Mouse (Mus musculus) MEL (cell line): ENCODE measurements around the gene Sec16a.

Experiments used
- CHD2 ChIP-seq: IDR thresholded peaks from 2 replicates; pipeline ENCODE4 v1.6.1; 2011; ENCODE audit warnings: low read length, improper control_type of control experiment
- CTCF ChIP-seq, 3 experiments: IDR thresholded peaks in 2 of 3; conservative IDR thresholded peaks in 1 of 3; 2 replicates each; pipeline ENCODE4 v1.5.1; 2011 to 2012; ENCODE audit warnings: low read length in 3 of 3, low read depth in 2 of 3, mild to moderate bottlenecking in 2 of 3, improper control_type of control experiment in 1 of 3, inconsistent platforms in 1 of 3, mixed read lengths in 1 of 3, moderate library complexity in 1 of 3; ENCODE audit not compliant: control insufficient read depth in 1 of 3, insufficient read depth in 1 of 3, poor library complexity in 1 of 3, severe bottlenecking in 1 of 3
- E2F4 ChIP-seq: IDR thresholded peaks from 2 replicates; pipeline ENCODE4 v1.6.1; 2011; ENCODE audit warnings: low read depth, low read length, improper control_type of control experiment, borderline replicate concordance
- EP300 ChIP-seq, 2 experiments: IDR thresholded peaks; 2 replicates each; pipeline ENCODE4 v1.6.1; 2011; ENCODE audit warnings: improper control_type of control experiment in 2 of 2, low read length in 2 of 2, low read depth in 1 of 2, mild to moderate bottlenecking in 1 of 2
- HCFC1 ChIP-seq: IDR thresholded peaks from 2 replicates; pipeline ENCODE4 v1.6.1; 2012; ENCODE audit warnings: low read depth, mild to moderate bottlenecking, inconsistent platforms, low read length, improper control_type of control experiment, moderate library complexity
- MYB ChIP-seq: IDR thresholded peaks from 2 replicates; pipeline ENCODE4 v1.6.1; 2011; ENCODE audit warnings: mild to moderate bottlenecking, low read depth, low read length, improper control_type of control experiment
- MYC ChIP-seq: IDR thresholded peaks from 2 replicates; pipeline ENCODE4 v1.6.1; 2011; ENCODE audit warnings: low read depth, mild to moderate bottlenecking, low read length, improper control_type of control experiment, moderate library complexity
- POLR2A ChIP-seq, 2 experiments: IDR thresholded peaks; 2 replicates each; pipeline ENCODE4 v1.6.1; 2011 to 2012; ENCODE audit warnings: low read length in 2 of 2, mild to moderate bottlenecking in 2 of 2, control low read depth in 1 of 2, improper control_type of control experiment in 1 of 2, low read depth in 1 of 2, moderate library complexity in 1 of 2; ENCODE audit not compliant: control insufficient read depth in 1 of 2, insufficient read depth in 1 of 2, poor library complexity in 1 of 2
- TAL1 ChIP-seq: IDR thresholded peaks from 2 replicates; pipeline ENCODE4 v1.6.1; 2012; ENCODE audit warnings: mild to moderate bottlenecking, inconsistent platforms, low read length, moderate library complexity, mixed read lengths
- USF2 ChIP-seq, 2 experiments: IDR thresholded peaks; 2 replicates each; pipeline ENCODE4 v1.6.1; 2011 to 2012; ENCODE audit warnings: improper control_type of control experiment in 2 of 2, low read length in 2 of 2, borderline replicate concordance in 1 of 2, inconsistent platforms in 1 of 2, low read depth in 1 of 2, mild to moderate bottlenecking in 1 of 2; ENCODE audit not compliant: insufficient read depth in 1 of 2
- ZC3H11A ChIP-seq: IDR thresholded peaks from 2 replicates; pipeline ENCODE4 v1.6.1; 2012; ENCODE audit warnings: low read depth, mild to moderate bottlenecking, inconsistent platforms, low read length, improper control_type of control experiment

- TF ChIP-seq CTCF (IDR thresholded peaks at IDR 0.05 in 2 of 3, conservative IDR thresholded peaks at IDR 0.05 in 1 of 3; ENCODE audit: control insufficient read depth in 1 of 3, insufficient read depth in 1 of 3, low read depth in 2 of 3, low read length in 3 of 3, poor library complexity in 1 of 3, severe bottlenecking in 1 of 3) (peak in 2 of 3 experiments; percentile 4 to 17; a peak in 2 of 6 replicates), CHD2 (no peak), TAL1 (no peak), USF2 (IDR thresholded peaks at IDR 0.05; ENCODE audit: borderline replicate concordance in 1 of 2, insufficient read depth in 1 of 2, low read depth in 1 of 2, low read length in 2 of 2) (no peak), MYC (no peak), POLR2A (IDR thresholded peaks at IDR 0.05; ENCODE audit: control insufficient read depth in 1 of 2, insufficient read depth in 1 of 2, low read depth in 1 of 2, low read length in 2 of 2, poor library complexity in 1 of 2) (no peak), E2F4 (no peak), MYB (no peak), HCFC1 (no peak), EP300 (IDR thresholded peaks at IDR 0.05; ENCODE audit: low read depth in 1 of 2, low read length in 2 of 2) (no peak), ZC3H11A (no peak)
Measured at GRCm38 (mm10) chr2:26410091-26410490, 34.9 kb downstream of the Sec16a start.
